Mouse (Mus musculus): ENCODE measurements around the gene Sirt7.

The Sirt7 gene

GRCm38 (mm10) chr11:120641255-120641654, 16.2 kb upstream of the Sirt7 start:
- no peak for DNase-seq (ENCODE audit: low spot score in 2 of 2)

- DNase-seq (ENCODE audit: low spot score in 2 of 2), result no peak
Observed at GRCm38 (mm10) chr11:120634810-120635209, 9.8 kb upstream of the Sirt7 start.

GRCm38 (mm10) chr11:120633520-120634343, 8.7 kb upstream of the Sirt7 start, which contains the start of gene Mafg:
Gene Mafg (minus strand): TSS chr11:120633600.
- peak; percentile 97 for DNase-seq (ENCODE audit: low spot score in 2 of 2)

- DNase-seq (ENCODE audit: low spot score in 2 of 2), result peak; percentile 78 to 82
Observed at GRCm38 (mm10) chr11:120632559-120633519, 7.8 kb upstream of the Sirt7 start.

GRCm38 (mm10) chr11:120631726-120632448, 6.8 kb upstream of the Sirt7 start:
- no peak for DNase-seq (ENCODE audit: low spot score in 2 of 2)

- DNase-seq (ENCODE audit: low spot score in 2 of 2), result peak in 1 of 2 experiments; percentile 26
Observed at GRCm38 (mm10) chr11:120630881-120631725, 6.1 kb upstream of the Sirt7 start.

GRCm38 (mm10) chr11:120630401-120630871, 5.4 kb upstream of the Sirt7 start:
- DNase-seq (ENCODE audit: low spot score in 2 of 2), result peak in 1 of 2 experiments; percentile 35

- no peak for DNase-seq (ENCODE audit: low spot score in 2 of 2)
Observed at GRCm38 (mm10) chr11:120629911-120630310, 4.9 kb upstream of the Sirt7 start.

GRCm38 (mm10) chr11:120629341-120629730, 4.3 kb upstream of the Sirt7 start:
- DNase-seq (ENCODE audit: low spot score in 2 of 2), result no peak

- DNase-seq (ENCODE audit: low spot score in 2 of 2), result peak in 1 of 2 experiments; percentile 28
Observed at GRCm38 (mm10) chr11:120628601-120629340, 3.7 kb upstream of the Sirt7 start.

- peak in 1 of 2 experiments; percentile 44 for DNase-seq (ENCODE audit: low spot score in 2 of 2)
Observed at GRCm38 (mm10) chr11:120627468-120628300, 2.6 kb upstream of the Sirt7 start.

- peak in 1 of 2 experiments; percentile 22 for DNase-seq (ENCODE audit: low spot score in 2 of 2)
Observed at GRCm38 (mm10) chr11:120626785-120627467, 1.9 kb upstream of the Sirt7 start.

GRCm38 (mm10) chr11:120624680-120625111, 344 bp downstream of the Sirt7 start:
- peak; percentile 92 to 93 for DNase-seq (ENCODE audit: low spot score in 2 of 2)

- DNase-seq (ENCODE audit: low spot score in 2 of 2), result peak; percentile 75 to 79
Observed at GRCm38 (mm10) chr11:120623961-120624679, 920 bp downstream of the Sirt7 start.

GRCm38 (mm10) chr11:120622805-120623204, 2.2 kb downstream of the Sirt7 start:
- no peak for DNase-seq (ENCODE audit: low spot score in 2 of 2)

GRCm38 (mm10) chr11:120620195-120620594, 4.8 kb downstream of the Sirt7 start:
- DNase-seq (ENCODE audit: low spot score in 2 of 2), result peak in 1 of 2 experiments; percentile 26
